Mouse (Mus musculus) left cerebral cortex, postnatal 25 days (tissue): Measurements from ENCODE around the gene Cops9. TPM values are rescaled to one million over a fixed set of nuclear protein-coding genes. Genes with fewer than 3 reads are reported as not detected.

Source experiments
- DNase-seq, 2 experiments: peaks; one replicate each; pipeline ENCODE4 v3.0.0; 2022; ENCODE audit warnings: low spot score in 2 of 2, mixed read lengths in 1 of 2
- intact Hi-C: fragments of 180-260 bp; cut with DNase I; formaldehyde crosslinking; loops from one replicate; pipeline ENCODE4 v1.15.1; 2025
- total RNA-seq, 2 experiments: library from RNA; stranded (reverse); gene quantifications; 2 replicates each; pipeline ENCODE4 v1.2.3; 2021

The Cops9 gene
- total RNA-seq, 2 experiments from 2014 or later: 232 to 248 TPM

DNA sequence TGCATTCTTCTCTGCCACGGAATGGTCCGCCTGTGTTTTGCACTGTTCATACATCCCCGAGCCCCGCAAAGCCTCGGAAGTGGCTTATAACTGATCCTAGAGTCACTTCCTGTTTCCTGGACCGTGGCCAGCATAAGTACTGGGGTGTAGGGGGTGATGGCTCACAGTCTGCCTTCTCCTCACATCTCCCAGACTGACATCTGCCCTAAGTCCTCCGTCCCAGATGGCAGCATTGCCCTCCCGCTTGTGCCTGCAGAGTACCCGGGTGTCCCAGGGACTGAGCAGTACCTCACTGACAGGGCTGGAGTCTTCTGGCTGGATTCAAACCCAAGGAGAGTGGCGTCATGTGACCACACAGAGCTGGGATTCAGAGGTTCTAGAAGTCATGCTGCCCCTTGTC lies 6.4 kb upstream of the Cops9 start:
- no peak for DNase-seq
- intact Hi-C loops: loop anchor here (1.0 to 5.0 kb wide), 4 partner anchors 33 to 249 kb away; no protein-coding TSS in a partner anchor

DNA sequence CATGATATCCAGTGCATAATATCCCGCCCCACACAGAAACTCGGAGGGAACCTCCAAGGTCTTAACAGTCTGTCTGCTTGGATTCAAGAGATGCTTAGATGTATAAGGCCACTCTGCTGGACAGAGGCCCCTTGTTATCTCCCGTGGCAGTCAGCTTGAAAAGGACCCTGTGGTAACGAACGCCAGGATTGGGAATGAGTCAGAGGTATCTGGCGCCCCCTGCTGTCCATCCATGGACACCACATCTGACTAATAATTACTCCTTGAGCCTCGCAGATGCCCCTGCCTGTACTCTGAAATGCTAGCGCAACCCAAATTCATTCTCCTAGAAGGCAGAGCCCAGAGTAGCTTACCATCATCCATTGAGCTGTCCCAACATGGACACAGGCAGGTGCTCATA lies 6.0 kb upstream of the Cops9 start:
- peak; percentile 65 to 70 for DNase-seq
- intact Hi-C loops: loop anchor here (1.0 to 5.0 kb wide), 4 partner anchors 33 to 250 kb away; no protein-coding TSS in a partner anchor

DNA sequence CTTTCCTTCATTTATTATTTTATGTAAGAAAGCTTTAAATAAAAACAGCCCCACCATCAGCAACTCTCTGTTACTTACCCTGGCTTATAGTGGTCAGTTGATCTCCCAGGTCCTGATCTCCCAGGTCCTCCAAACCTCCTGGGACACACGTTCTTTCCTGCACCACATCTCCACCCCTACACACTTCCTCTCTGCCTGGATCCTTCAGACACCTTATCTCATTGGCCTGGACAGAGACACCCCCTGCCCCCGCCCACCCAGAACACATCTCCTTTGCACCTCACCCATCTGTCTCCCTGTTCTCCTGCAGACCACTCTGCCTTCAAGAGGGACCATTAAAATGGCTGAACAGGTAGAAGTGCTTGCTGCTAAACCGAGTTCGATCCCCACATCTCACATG lies 5.2 kb upstream of the Cops9 start:
- DNase-seq: no peak
- intact Hi-C loops: loop anchor here (5.0 kb wide), 1 partner anchor 250 kb away; no protein-coding TSS in a partner anchor

DNA sequence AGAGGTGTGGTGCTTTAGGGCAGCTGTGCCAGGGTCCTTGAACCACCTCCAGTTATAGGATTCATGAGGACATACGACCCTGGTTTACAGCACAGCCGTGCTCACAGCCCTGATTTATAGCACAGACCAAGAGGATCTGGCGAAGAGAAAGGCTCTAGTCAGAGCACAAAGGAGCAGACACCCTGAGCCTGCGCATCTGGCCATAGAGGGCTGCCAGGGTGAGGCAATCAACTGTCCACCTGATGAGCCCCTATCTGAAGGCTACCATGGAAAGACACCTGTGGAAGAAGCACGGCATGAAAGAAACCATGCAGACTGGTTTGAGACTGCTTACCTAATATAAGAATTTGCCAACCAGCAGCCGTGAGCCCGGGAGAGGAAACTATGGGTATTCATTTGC lies 4.8 kb upstream of the Cops9 start:
- intact Hi-C loops: loop anchor here (5.0 kb wide), 1 partner anchor 251 kb away; no protein-coding TSS in a partner anchor
- DNase-seq: no peak

DNA sequence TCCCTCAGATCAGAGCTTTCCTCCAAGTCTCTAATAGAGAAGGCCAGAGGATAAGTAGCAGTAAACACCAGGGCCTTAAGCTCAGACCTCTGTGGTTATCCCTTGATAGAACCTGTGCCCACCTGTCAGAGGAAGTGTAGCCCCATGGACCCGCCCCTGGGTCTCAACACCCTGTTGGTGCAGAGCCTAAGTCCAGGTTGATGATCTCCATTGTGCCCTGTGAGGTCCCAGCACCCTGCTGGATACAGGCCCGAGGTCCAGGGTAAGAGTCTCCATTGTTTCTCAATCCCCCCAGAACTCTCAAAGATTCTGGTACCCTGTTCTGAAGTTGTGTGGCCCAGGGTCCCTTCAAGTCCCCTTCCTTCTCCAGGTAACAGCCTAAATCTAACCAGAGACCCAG lies 4.3 kb upstream of the Cops9 start:
- intact Hi-C loops: loop anchor here (5.0 kb wide), 1 partner anchor 251 kb away; no protein-coding TSS in a partner anchor
- no peak for DNase-seq

DNA sequence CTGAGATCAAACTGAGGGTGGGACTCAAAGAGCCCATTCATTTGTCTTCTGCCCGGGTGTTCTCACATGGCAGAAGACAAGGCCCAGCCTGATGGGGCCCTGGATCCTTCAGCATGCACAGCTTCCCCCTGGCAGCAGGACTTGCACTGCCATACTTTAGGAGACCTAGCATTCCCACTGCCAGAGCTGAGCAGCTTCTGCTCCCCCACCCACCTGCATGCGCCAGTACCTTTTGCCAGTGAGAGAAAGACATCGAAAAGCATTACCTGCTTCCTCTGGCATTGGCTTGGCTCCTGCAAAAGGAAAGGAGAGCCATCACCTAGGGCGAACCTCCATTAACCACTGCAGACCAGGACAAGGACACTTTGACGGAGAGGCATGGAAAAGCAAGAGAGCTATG lies 3.1 kb upstream of the Cops9 start:
- intact Hi-C loops: loop anchor here (5.0 kb wide), 2 partner anchors 252 to 262 kb away; partner anchors contain the start of gene Dusp28
- DNase-seq: no peak

DNA sequence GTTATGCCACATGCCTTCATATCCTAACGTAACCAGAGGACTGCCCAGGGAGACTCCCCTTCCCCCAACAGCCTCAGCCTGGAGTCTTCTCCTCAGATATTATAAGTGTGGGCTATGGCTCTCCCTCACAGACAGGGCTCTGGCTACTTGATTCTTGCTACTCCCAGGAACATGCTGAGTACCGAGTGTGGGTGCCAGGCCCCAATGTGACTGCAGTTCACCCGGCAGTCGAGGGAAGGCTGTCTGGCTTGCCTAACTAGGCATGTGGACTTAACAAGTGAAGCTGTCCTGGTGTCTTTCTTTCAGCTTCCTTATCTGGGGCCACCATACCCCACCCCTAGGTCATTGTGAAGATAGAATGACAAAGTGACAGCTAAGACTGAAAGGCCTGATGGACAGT lies 1.9 kb upstream of the Cops9 start:
- no peak for DNase-seq
- intact Hi-C loops: loop anchor here (5.0 kb wide), 1 partner anchor 264 kb away; the partner anchor contains the start of gene Dusp28

DNA sequence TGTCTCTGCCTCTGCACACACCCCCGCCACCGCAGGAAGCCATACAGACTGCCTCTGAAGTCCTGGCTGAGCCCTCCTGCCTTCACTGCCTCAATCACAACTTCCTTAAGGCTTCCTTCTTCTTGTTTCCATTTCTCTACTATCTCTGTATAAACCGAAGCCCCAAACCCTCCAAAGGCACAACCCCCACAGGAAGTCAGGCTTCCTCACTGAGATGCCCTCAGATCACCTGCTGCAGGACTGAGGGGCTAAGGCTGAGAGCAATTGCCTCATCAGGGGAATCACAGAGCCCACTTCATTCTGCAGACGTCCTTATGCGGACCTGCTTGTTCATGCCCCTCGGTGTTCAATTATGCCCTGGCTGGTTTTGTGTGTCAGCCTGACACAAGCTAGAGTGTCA lies 1.4 kb downstream of the Cops9 start:
- intact Hi-C loops: loop anchor here (5.0 kb wide), 1 partner anchor 267 kb away; the partner anchor contains the start of gene Dusp28
- no peak for DNase-seq

DNA sequence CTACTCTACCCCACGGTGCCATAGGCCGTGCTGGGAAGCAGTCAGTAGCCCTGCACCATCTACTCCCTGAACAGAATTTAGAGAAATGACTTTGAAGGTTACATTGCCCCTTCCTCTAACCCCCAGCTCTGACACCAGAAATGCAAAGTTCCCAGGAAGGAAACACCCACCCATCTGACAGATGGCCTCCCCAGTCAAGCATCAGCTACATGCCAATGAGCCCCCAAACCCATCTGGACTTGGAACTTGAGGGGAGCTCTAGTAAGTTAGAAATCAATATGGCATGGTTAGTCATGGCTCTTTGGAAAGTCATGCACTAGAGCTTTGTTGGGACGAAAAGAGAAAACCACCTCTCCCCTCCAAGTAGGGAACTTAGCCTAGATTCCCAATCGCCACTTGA lies 3.0 kb downstream of the Cops9 start:
- DNase-seq: no peak

DNA sequence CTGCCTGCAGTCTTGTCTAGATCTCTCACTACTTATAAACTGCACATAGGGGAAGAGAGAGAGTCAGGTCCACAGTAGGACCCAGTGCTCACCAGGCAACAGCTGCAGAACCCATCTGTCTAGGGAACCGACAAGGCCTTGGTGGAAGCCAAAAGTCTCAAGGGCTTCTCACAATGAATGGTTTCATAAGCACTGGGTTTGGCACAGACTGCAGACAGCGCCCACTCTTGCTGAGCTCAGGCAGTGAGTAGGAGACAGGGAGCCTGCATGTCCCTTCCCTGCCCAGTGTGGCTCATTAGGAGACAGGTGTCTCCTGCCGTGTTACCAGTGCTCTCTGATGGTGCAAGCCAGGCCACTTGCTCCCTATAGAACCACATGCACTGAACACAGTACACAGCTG lies 3.6 kb downstream of the Cops9 start:
- intact Hi-C loops: no loop called here
- peak; percentile 53 to 91 for DNase-seq

More for the DNA sequence above, 3.0 kb downstream of the Cops9 start:
- intact Hi-C loops: no loop called here

DNA sequence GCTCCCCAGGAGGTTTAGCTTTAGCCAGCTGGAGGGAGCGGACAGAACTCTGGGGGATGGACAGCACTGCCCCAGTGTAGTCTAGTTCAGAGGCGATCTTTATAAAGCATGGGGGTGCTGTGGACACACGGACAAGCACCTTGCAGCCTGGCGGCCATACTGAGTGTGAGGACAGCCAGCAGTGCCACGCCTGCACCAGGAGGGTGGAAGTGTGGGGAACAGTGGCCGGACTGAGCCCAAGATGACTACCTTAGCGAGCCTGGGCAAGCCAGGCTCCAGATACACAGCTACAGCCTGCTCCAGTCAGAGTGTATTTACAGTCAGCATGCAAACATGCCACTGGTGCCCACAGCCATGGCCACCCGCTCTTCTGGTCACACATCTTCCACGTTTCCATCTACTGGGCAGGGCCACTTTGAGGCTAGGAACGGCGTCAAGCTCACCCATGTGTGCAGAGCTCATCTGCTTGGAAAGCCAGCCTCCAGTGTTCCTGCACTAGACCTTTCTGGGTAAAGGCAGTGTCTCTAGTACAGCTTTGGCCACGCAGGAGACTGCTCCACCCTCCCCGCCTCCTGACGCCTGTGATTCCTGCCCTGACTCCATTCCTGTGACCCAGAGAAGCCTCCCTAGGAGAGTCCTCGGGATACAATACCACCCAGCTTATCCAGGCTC lies 4.1 kb downstream of the Cops9 start:
- intact Hi-C loops: no loop called here
- DNase-seq: no peak

DNA sequence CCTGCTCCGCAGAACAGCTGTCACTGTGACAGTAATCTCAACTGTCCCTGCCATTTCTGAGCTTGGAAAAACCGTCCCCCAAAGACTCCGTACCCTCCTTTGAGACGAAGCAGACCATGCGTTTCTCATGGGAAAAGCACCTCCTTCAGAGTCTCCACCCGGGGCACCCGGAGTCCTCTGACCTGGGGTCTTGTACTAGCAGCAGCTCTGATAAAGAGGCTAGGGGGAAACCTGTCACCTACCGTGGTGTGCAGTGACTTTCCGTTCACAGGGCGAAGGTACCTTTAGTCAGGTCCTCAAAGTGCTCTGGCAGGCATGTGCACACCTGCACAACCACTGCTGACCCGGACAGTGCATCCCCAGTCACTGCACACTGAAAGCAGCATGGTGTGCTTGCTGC lies 5.1 kb downstream of the Cops9 start:
- DNase-seq: no peak
- intact Hi-C loops: no loop called here

DNA sequence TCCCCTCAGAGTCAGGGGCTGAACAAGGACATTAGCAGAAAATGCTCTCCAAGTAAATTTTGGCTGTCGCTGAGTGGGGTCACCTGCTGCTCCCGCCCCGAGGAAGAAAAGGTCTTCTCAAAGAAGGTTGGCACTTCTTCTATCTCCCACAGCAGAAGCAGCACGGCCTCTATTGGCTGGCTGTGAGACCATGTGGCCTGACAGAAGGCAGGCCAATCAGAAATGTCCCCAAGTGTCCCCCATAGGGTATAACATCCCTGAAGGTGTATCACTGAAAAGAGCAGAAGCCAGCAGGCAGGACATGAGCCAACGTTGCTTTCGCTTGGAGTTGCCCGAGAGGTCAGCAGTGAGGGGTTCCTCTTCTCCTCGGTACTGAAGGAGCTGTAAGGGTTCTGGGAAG lies 5.8 kb downstream of the Cops9 start:
- intact Hi-C loops: no loop called here
- no peak for DNase-seq

DNA sequence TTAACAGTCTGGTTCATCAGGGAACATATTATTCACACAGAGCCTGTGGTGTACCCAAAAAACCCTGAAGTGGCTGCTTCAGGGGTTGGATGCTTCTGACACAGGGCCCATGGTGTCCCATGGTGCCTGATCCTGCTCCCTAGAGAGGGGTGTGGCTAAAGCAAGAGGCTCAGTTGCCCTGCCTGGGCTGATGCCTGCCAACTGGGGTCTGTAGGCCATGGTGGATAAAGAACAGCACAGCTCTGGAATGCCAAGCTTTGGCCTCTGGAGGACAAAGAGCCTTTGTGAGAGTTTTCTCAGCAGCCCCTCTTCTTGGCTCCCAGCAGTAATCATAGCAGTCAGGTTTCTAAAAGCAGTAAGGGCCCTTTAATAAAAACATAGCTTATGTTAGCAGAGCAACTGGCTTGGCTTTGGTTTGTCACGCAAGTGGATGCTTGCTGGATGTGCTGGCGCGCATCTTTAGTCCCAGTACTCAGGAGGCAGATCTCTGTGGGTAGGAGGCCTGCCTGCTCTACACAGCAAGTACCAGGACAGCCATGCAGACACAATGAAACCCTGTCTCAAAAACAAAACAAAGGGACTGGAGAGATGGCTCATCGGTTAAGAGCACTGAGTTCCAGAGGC lies 6.7 kb downstream of the Cops9 start:
- intact Hi-C loops: no loop called here
- no peak for DNase-seq

DNA sequence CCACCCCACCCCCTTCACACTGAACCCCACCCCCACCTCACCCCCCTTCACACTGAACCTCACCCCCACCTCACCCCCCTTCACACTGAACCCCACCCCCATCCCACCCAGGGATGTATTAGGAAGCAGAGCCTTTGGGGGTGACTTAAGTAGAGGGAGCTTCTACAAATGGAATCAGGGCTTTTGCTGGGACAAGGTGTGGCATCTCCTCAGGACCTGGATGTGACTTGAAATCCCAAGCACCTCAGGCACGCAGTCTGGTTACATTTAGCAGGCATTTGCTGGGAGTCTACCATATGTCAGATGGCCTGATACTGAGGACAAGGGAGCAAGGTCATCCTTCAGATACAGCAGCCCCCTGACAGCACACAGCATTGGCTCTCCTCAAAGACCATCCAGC lies 7.2 kb downstream of the Cops9 start:
- intact Hi-C loops: no loop called here
- DNase-seq: no peak

DNA sequence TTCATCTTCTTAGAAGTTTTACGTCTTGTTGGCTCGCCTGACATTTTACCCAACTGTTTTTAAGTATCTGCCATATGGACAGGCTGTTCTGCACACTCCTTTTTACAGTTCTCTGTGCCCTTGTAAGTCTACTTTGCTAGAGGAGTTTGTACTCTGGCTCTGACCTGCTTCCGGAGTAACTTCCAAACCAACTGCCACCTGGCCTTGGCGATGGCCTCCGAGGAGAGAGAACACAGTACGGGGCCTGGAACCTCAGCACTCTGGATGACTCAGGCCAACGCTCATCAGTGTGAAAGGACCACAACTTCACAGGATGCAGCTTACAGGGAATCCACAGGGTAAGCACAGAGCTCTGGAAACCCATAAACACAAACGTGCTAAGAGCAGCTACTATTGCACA lies 8.1 kb downstream of the Cops9 start:
- DNase-seq: no peak
- intact Hi-C loops: no loop called here

DNA sequence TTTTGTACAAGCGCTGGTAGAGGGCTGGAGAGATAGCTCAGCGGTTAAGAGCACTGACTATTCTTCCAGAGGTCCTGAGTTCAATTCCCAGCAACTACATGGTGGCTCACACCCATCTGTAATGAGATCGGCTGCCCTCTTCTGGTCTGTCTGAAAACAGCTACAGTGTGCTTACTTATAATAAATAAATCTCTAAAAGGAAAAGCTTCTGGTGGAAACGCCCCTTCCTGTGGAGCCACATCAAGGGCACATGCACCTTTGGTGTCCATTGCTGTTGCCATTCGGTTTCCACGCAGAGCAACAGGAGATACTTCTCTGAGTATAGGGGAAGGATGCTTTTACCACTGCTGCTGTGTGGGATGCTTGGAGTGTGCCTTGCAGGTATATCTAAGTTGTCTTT lies 8.8 kb downstream of the Cops9 start:
- DNase-seq: no peak
- intact Hi-C loops: no loop called here

DNA sequence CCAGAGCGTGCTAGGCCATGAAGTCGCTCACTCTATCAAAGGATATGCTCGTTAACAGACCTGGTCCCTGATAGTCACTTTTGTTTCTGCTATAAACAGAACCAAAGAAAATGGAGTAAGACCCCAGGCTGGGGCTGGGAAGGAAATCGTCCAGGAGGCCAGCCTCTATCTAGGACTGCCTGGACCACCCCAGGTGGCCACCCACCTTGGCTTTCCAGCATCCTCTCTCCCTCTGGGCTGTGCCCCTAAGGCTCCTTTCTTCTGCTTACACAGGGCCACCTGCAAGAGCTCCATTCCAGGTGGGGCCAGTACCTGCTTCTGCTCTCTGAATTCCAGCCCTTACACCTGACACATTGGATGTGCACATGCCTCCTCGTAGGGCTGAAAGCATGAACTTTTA lies 9.6 kb downstream of the Cops9 start:
- intact Hi-C loops: no loop called here
- no peak for DNase-seq

DNA sequence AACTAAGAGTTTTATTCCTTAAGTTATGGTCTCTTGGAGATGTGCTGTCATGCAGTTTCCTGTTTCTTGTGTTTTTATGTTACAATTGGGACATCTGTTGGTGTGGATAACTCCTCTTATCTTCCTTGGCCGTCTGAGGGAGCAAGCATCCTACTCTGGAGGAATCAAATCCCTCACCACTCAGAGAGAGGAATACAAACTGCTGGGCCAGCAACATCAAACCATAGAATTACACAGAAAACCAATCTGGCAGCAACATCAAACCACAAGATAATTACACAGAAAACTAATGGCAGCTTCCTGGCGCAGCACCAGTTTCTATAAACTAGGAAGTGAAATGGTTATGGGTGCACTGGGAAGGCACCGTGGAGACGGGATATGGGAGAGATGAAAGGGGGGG lies 13.6 kb downstream of the Cops9 start:
- no peak for DNase-seq
- intact Hi-C loops: no loop called here

DNA sequence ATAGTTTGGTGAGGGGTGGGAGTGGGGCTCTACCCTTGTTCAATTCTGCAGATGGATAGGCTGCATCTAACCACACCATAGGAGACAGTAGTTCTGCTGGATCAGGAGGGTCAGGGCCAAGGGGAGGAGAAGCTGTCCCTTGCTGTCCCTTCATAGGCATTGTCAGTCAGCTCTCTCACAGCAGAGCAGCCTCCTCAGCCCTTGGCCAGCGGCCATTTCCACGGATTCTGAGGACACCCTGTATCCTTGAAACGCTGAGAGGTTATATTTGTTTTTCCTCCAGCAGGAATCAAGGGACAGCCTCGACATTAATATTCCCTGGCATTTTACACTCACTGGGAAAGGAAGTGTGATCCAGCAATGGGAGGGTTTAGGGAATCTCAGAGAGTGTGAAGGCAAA lies 23.4 kb downstream of the Cops9 start:
- no peak for DNase-seq
- intact Hi-C loops: no loop called here

DNA sequence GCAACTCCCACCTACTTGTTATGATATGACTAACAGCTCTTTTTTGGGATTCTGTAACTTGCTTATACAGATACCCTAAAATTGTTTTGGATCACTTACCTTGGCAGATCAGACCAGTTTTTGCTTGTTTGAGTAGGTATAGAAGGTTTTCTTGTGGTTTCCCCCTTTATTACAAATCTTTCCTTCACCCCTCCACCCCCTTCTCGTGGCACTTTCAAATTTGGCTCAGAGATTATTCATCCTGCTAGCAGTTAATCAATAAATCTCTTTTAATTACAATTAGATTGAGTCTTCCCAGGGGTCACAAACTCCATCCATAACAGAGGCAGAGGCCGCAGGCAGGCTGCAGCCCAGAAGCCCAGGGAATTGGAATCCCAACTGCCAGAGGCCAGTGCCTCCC lies 24.3 kb downstream of the Cops9 start, which contains the start of gene Olfr12:
Gene Olfr12 (plus strand): TSS at position 301 of the 400 bp plus-strand sequence.
- DNase-seq: no peak
- intact Hi-C loops: no loop called here
